Mouse (Mus musculus) Patski (cell line): ENCODE data around the gene Mical2. TPM values are rescaled to one million over a fixed set of nuclear protein-coding genes. Genes with fewer than 3 reads are reported as not detected.

ENCODE experiments used
- ATAC-seq: fragments of 100-300 bp; one replicate; pipeline ENCODE4 v1.8.0; 2021
- CTCF ChIA-PET: fragments of 350-600 bp; sonication (Branson Sonifier 250); formaldehyde crosslinking; loops from one replicate; lab custom pipeline; 2022; ENCODE audit warnings: inconsistent platforms; lab: Charles Lee
- POLR2A ChIA-PET: fragments of 350-600 bp; sonication (Branson Sonifier 250); formaldehyde crosslinking; loops from one replicate; lab custom pipeline; 2022; ENCODE audit warnings: antibody characterized with exemption, inconsistent platforms; lab: Charles Lee
- DNase-seq: peaks from one replicate; pipeline ENCODE4 v3.0.0-alpha.2; 2011; ENCODE audit warnings: low read depth, low spot score
- H3K27me3 ChIP-seq: fragments of 371-371 bp; one replicate; pipeline ENCODE4 v1.5.1; 2021
- CTCF ChIP-seq: fragments of 100-300 bp; IDR thresholded peaks from one replicate; pipeline ENCODE4 v1.5.1; 2021
- in situ Hi-C: fragments of 300-500 bp; cut with MboI; formaldehyde crosslinking; loops from 3 replicates; pipeline ENCODE4 v1.11.1; 2018; ENCODE audit warnings: low pct_unique_long_range_greater_than_20kb, mixed read lengths
- polyA plus RNA-seq: library from polyadenylated mRNA; unstranded; gene quantifications from one replicate; pipeline ENCODE4 v1.2.3, GENCODE M21; 2021

The Mical2 gene
- polyA plus RNA-seq, 1 experiment from 2014 or later, result 50.7 TPM

- CTCF ChIA-PET, result interaction anchor here (1.5 to 1.7 kb wide), 2 partner anchors 10 to 18 kb away, joined by 3 to 5 read pairs; no protein-coding TSS in a partner anchor
- in situ Hi-C loops, result no loop called here
- POLR2A ChIA-PET, result interaction anchor here (0.6 to 0.8 kb wide), 3 partner anchors 24 to 871 kb away, joined by 3 read pairs; no protein-coding TSS in a partner anchor
Observed at GRCm38 (mm10) chr7:112247890-112248289, 22.2 kb downstream of the Mical2 start.

GRCm38 (mm10) chr7:112249476-112249875 lies 23.8 kb downstream of the Mical2 start:
- TF ChIP-seq CTCF, result no peak
- POLR2A ChIA-PET, result interaction anchor here (2.0 kb wide), 1 partner anchor 15 kb away, joined by 4 read pairs; no protein-coding TSS in a partner anchor
- H3K27me3 ChIP-seq, result no peaks in the 10 kb centered on the region
- ATAC-seq (no peak), DNase-seq (no peak)
- in situ Hi-C loops, result no loop called here
- CTCF ChIA-PET, result no interaction called here

More at GRCm38 (mm10) chr7:112247890-112248289, 22.2 kb downstream of the Mical2 start:
- ATAC-seq (no peak), DNase-seq (no peak)
- no peaks in the 10 kb centered on the region for H3K27me3 ChIP-seq
- TF ChIP-seq CTCF, result no peak

GRCm38 (mm10) chr7:112252065-112252464 lies 26.4 kb downstream of the Mical2 start:
- ATAC-seq (no peak), DNase-seq (no peak)
- ChIA-PET POLR2A (no interaction called here), CTCF (interaction anchor here (0.8 kb wide), 1 partner anchor 76 kb away, joined by 3 read pairs; no protein-coding TSS in a partner anchor)
- TF ChIP-seq CTCF, result no peak
- in situ Hi-C loops, result no loop called here
- H3K27me3 ChIP-seq, result no peaks in the 10 kb centered on the region

- TF ChIP-seq CTCF, result no peak
- no peaks in the 10 kb centered on the region for H3K27me3 ChIP-seq
- ATAC-seq (no peak), DNase-seq (no peak)
- ChIA-PET CTCF (interaction anchor here (1.2 kb wide), 1 partner anchor 11 kb away, joined by 3 read pairs; no protein-coding TSS in a partner anchor), POLR2A (no interaction called here)
- in situ Hi-C loops, result no loop called here
Observed at GRCm38 (mm10) chr7:112254233-112254632, 28.6 kb downstream of the Mical2 start.

- ATAC-seq (no peak), DNase-seq (no peak)
- no peaks in the 10 kb centered on the region for H3K27me3 ChIP-seq
- ChIA-PET POLR2A (no interaction called here), CTCF (interaction anchor here (1.0 kb wide), 1 partner anchor 12 kb away, joined by 3 read pairs; no protein-coding TSS in a partner anchor)
- in situ Hi-C loops, result no loop called here
- no peak for TF ChIP-seq CTCF
Observed at GRCm38 (mm10) chr7:112255248-112255866, 29.7 kb downstream of the Mical2 start.

- no peak for DNase-seq
- no peaks in the 10 kb centered on the region for H3K27me3 ChIP-seq
- POLR2A ChIA-PET, result no interaction called here
- in situ Hi-C loops, result no loop called here
- CTCF ChIA-PET, result interaction anchor here (1.1 to 1.3 kb wide), 2 partner anchors 10 to 14 kb away, joined by 3 read pairs; no protein-coding TSS in a partner anchor
- no peak for ATAC-seq
- TF ChIP-seq CTCF, result no peak
Observed at GRCm38 (mm10) chr7:112258338-112258903, 32.8 kb downstream of the Mical2 start.

- TF ChIP-seq CTCF, result no peak
- no peak for DNase-seq
- ATAC-seq, result no peak
- no peaks in the 10 kb centered on the region for H3K27me3 ChIP-seq
- ChIA-PET CTCF (interaction anchor here (1.4 kb wide), 1 partner anchor 10 kb away, joined by 3 read pairs; no protein-coding TSS in a partner anchor), POLR2A (interaction anchor here (1.1 kb wide), 1 partner anchor 181 kb away, joined by 3 read pairs; no protein-coding TSS in a partner anchor)
- in situ Hi-C loops, result no loop called here
Observed at GRCm38 (mm10) chr7:112259286-112259685, 33.6 kb downstream of the Mical2 start.

GRCm38 (mm10) chr7:112261121-112261520 lies 35.5 kb downstream of the Mical2 start:
- no peak for TF ChIP-seq CTCF
- DNase-seq (no peak), ATAC-seq (no peak)

GRCm38 (mm10) chr7:112267266-112267665 lies 41.6 kb downstream of the Mical2 start:
- DNase-seq (no peak), ATAC-seq (peak; percentile 13)
- ChIA-PET POLR2A (interaction anchor here (0.6 kb wide), 1 partner anchor 54 kb away, joined by 4 read pairs; no protein-coding TSS in a partner anchor), CTCF (interaction anchor here (0.7 to 1.5 kb wide), 4 partner anchors 11 to 31 kb away, joined by 3 to 4 read pairs (median 4); no protein-coding TSS in a partner anchor)
- no peaks in the 10 kb centered on the region for H3K27me3 ChIP-seq
- in situ Hi-C loops, result no loop called here
- no peak for TF ChIP-seq CTCF

More at GRCm38 (mm10) chr7:112261121-112261520, 35.5 kb downstream of the Mical2 start:
- ChIA-PET POLR2A (no interaction called here), CTCF (interaction anchor here (0.7 to 2.3 kb wide), 3 partner anchors 11 to 26 kb away, joined by 3 to 6 read pairs (median 3); no protein-coding TSS in a partner anchor)
- in situ Hi-C loops, result no loop called here
- H3K27me3 ChIP-seq, result no peaks in the 10 kb centered on the region

- CTCF ChIA-PET, result interaction anchor here (0.8 kb wide), 1 partner anchor 9 kb away, joined by 3 read pairs; no protein-coding TSS in a partner anchor
- no peaks in the 10 kb centered on the region for H3K27me3 ChIP-seq
- DNase-seq (no peak), ATAC-seq (no peak)
- POLR2A ChIA-PET, result interaction anchor here (0.7 to 1.0 kb wide), 3 partner anchors 21 to 42 kb away, joined by 3 to 4 read pairs (median 3); no protein-coding TSS in a partner anchor
- in situ Hi-C loops, result no loop called here
- no peak for TF ChIP-seq CTCF
Observed at GRCm38 (mm10) chr7:112268761-112269425, 43.2 kb downstream of the Mical2 start.
